Mouse (Mus musculus) CD8-positive naive resting alpha-beta T cell, adult 2 months (primary cell): Measurements from ENCODE around the gene Robo2.

Experiments
- DNase-seq, 2 experiments: peaks; one replicate each; pipeline ENCODE4 v3.0.0; 2022; ENCODE audit warnings: low read depth in 2 of 2, low spot score in 2 of 2

The Robo2 gene

GRCm38 (mm10) chr16:73957675-73958523 is 453.7 kb downstream of the Robo2 start:
- DNase-seq, result no peak

DNA sequence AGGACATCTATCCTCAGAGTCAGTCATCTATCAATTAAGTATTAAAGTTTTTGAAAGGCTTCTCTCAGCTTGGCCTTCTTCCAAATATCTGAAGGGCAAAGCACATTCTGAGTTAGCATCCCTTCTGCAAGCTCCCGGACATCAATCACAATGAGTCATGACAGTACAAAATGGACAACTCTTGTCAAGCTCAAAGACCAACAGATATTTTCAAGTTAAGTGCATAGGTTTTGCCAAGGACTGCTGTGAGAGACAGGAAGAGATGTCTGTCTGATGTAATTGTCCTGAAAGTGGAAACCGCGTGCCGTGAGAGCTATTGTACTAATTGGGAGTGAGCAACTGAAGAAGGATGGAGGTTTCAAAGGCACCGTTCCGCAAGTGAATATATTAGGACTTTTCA is 465.5 kb downstream of the Robo2 start:
- DNase-seq, result no peak

DNA sequence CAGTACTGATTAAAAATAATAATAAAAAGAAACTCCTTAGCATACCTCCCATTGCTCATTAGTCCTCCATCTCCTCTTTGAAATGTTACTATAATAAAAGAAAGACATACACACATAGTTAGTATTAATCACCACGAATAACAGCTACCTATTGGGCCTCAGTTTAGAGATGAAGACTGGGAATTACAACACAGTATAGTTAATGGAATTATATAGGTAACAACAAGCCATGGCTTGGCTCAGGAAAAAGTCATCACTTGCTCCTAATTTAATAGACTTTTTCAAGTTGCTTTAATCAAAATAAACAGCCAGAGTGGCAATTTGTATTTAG is 471.4 kb downstream of the Robo2 start:
- no peak for DNase-seq

DNA sequence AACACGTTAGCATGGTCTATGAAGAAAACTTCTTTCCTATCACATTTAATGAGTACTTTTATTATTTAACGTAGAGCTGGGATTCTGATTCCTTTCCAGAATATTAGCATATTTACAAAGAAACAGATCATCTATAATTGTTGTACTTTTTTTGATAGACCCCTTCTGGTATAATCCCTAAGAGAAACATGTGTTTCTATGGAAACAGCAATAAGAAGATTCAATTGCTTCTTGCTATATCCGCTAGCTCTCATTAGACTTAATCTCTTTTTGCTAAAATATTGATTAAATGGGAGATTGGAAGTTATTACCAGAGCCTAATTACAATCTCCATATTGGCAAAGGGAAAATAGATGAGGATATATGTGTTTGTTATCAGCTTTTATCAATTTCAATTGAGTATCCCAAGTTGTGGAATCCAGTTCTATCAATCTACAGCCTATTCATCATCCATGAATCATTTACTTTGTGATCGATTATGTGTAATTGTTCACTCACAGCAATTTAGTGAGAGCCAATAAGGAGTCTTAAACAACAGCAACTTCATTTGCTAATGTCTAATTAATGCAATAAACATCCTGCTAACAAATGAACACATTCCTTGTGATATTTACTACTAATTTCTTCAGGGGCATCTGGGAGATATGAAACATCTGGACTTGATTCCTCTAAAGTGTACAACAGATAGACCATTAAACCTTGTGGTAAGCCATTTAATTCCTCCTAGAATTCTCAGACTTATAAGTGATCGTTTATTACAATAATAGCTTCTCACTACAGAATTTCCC is 472.0 kb downstream of the Robo2 start:
- no peak for DNase-seq

- no peak for DNase-seq
These were observed 481.3 kb downstream of the Robo2 start for GRCm38 (mm10) chr16:73930323-73930722.

GRCm38 (mm10) chr16:73927481-73927880 is 484.1 kb downstream of the Robo2 start:
- no peak for DNase-seq

GRCm38 (mm10) chr16:73915425-73915824 is 496.2 kb downstream of the Robo2 start:
- no peak for DNase-seq

DNA sequence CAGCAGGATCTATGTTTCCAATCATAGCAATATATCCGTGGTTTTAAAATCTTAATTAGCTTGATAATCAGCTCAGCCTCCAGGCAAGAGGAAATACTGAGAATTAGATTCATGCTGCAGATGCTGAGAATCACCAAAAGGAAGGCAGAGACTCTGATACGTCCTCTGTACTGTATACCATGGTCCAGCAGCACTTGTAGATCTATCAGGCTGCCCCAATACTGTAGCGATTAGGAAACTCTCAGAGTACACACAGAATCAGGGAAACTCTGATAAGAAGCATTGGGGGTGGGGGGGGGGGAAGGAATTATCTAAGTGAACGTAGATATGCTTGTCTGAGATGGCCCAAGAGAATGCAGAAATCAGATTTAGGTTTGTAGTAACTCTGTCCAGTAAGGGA is 496.7 kb downstream of the Robo2 start:
- DNase-seq, result no peak

- no peak for DNase-seq
These were observed 503.1 kb downstream of the Robo2 start for GRCm38 (mm10) chr16:73908504-73908903.

DNA sequence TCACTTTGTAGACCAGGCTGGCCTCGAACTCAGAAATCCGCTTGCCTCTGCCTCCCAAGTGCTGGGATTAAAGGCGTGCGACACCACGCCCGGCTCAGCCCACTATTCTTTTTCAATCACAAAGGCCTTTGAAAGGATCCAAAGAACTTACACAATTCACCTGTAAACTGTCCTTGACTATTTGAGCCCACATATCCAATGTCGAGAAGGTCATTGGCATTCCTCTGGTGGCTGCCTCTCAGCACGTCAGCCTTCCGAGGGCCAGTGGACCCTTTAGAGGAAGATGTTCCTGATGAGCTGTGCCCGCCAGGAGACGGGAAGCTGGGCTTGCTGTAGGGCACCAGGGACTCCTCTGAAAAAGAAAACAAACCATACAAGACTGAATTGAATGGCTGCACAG is 514.8 kb downstream of the Robo2 start:
- no peak for DNase-seq

DNA sequence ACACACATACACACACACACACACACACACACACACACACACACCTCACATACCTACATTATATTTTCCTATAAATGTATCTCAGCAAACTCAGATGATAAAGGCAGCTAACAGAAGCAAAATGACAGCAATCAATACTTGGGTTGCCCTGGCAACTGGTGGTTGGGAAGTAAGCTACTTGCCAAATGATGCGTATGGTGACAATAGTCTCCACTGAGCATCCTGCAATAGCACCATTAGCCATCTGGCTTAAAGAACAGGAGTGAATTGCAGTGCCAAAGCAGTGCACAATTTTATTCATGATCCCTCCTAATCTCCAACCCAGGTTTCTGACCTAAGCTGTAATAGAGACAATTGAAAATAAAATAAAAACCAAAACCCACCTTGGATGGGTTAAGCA is 529.7 kb downstream of the Robo2 start:
- no peak for DNase-seq

- no peak for DNase-seq
These were observed 533.7 kb downstream of the Robo2 start for GRCm38 (mm10) chr16:73877973-73878372.

- no peak for DNase-seq
These were observed 536.6 kb downstream of the Robo2 start for GRCm38 (mm10) chr16:73874991-73875390.

DNA sequence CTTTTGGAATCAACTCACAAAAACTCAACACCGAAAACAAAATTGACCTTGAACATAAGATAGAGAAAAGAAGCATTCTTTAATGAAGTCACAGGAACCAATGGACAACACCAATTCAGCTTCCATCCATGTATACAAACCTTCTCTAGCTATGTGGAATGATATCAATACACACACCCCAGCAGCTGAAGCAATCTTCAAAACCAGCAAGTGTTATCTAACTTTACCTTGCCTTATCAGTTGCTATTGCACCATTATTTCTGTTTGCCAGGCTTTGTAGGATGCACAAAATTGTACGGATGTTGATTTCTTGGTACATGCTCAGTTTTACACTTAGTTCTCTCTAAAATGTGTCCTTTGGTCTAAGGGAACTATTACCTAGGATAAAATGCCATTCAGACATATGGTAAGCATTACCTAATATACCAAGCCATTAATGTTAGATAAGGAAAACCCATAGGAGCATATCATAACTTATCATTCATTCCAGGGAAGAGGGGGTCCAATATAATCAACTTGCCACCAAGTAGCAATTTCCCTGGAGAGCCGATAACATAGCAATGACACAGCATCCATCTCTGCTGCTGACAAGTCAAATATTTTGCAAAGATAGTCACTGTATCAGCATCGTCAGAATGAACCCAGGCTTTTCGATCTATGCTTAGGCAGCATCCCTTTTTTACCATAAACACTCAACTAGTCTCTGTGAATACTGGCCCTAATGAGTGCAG is 537.6 kb downstream of the Robo2 start:
- no peak for DNase-seq

GRCm38 (mm10) chr16:73870296-73870695 is 541.3 kb downstream of the Robo2 start:
- DNase-seq, result no peak

- DNase-seq, result no peak
These were observed 542.0 kb downstream of the Robo2 start for GRCm38 (mm10) chr16:73869527-73870212.

DNA sequence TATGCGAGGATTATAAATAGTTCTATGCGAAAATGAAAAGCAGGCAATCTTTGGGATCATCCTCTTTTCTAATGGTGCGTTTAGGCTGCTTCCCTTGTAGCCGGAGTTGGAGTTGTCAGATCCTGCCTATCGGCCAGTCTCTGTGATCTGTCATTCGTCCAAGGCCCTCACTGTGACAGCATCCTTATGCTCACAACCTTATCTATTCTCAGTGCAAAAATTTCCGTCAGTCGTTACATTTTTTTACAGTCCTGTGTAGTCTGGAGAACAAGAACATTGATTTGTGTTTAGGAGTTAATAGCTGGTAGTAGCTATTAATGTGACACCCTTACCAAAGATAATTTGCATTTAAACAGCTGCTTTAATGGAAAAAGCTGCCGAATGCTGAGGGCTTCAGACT is 547.0 kb downstream of the Robo2 start:
- no peak for DNase-seq

- no peak for DNase-seq
These were observed 547.9 kb downstream of the Robo2 start for GRCm38 (mm10) chr16:73863748-73864147.

GRCm38 (mm10) chr16:73858717-73859116 is 552.9 kb downstream of the Robo2 start:
- DNase-seq, result no peak

DNA sequence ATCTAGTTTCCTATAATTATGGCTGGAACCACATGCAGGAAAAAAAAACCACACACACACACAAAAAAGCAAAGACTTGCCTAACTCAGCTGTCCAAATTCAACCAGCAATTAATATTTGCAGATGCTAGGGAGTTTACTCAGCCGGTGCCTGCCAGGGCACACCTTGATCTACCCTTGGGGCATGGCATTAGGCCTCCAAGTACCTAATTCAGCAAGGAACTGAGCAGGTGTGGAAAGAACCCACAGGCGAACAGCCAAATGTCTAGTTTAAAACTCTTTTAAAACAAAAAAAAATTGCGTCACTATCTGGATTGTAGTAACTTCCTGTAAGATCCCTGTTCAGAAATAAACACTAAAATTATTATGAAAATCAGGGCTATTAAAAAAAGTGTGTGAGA is 555.8 kb downstream of the Robo2 start:
- no peak for DNase-seq
